ENCODE assay signal across 8 mouse cellular contexts in genomic region chr7:64164997-64165396, GRCm38 (mm10). TPM values are rescaled to one million over a fixed set of nuclear protein-coding genes. Genes with fewer than 3 reads are reported as not detected.
DNase-seq lines count a peak whose midpoint lies in the region; ATAC-seq and TF ChIP-seq lines count a peak whose summit lies in the region.

No protein-coding gene starts in this region.

- H3K36me3 ChIP-seq in intestine, postnatal 0 days (ENCODE audit: control insufficient read depth, insufficient read depth) = no peaks in the 10 kb centered on the region
- H3K36me3 ChIP-seq in intestine, embryonic 16.5 days (ENCODE audit: control insufficient read depth, insufficient read depth, low read length) = no peaks in the 10 kb centered on the region

- H3K27ac ChIP-seq in intestine, postnatal 0 days (ENCODE audit: low read depth, low read length) = no peak overlapping the region
- H3K27ac ChIP-seq in intestine, embryonic 16.5 days (ENCODE audit: low read length) = no peak overlapping the region
- H3K27ac ChIP-seq in gastrocnemius, adult 2 months = peak overlapping the region; percentile 69

- H3K9me3 ChIP-seq in intestine, postnatal 0 days (ENCODE audit: control insufficient read depth) = no peaks in the 10 kb centered on the region
- no peaks in the 10 kb centered on the region for H3K9me3 ChIP-seq in intestine, embryonic 16.5 days (ENCODE audit: control insufficient read depth, low read length)

- H3K27me3 ChIP-seq in intestine, postnatal 0 days (replicated peaks; ENCODE audit: control insufficient read depth, insufficient read depth, low read length) = no peaks in the 10 kb centered on the region
- no peaks in the 10 kb centered on the region for H3K27me3 ChIP-seq in intestine, embryonic 16.5 days (replicated peaks; ENCODE audit: control insufficient read depth, insufficient read depth, low read length)

- peak; percentile 79 for TF ChIP-seq CTCF in intestine, postnatal 0 days (IDR thresholded peaks at IDR 0.05; ENCODE audit: low read depth)
- TF ChIP-seq CTCF in gastrocnemius, adult 2 months (IDR thresholded peaks at IDR 0.05) = peak; percentile 90

- peak; percentile 73 for DNase-seq in CD4-positive, CD25-positive, alpha-beta regulatory T cell, adult 2 months (ENCODE audit: low read depth, low spot score)
- peak; percentile 81 for DNase-seq in brain, adult 2 months (ENCODE audit: low read depth, low spot score)
- peak; percentile 80 for DNase-seq in gastrocnemius, adult 2 months
- DNase-seq in kidney, postnatal 14 days = peak; percentile 63
- DNase-seq in naive thymus-derived CD4-positive, alpha-beta T cell, adult 2 months (ENCODE audit: low read depth) = peak; percentile 70

- intact Hi-C loops in gastrocnemius, adult 2 months (cut with DNase I) = loop anchor here (1.0 to 10.0 kb wide), 3 partner anchors 122 to 230 kb away; partner anchors contain the start of genes Mcee, Mphosph10 and Mtmr10

- H3K4me2 ChIP-seq in intestine, postnatal 0 days (replicated peaks; ENCODE audit: low read depth) = no peak overlapping the region
- H3K4me2 ChIP-seq in intestine, embryonic 16.5 days (ENCODE audit: low read depth, low read length) = no peak overlapping the region

- H3K4me1 ChIP-seq in intestine, postnatal 0 days (replicated peaks; ENCODE audit: control insufficient read depth, insufficient read depth, low read length) = no peaks in the 10 kb centered on the region
- H3K4me1 ChIP-seq in intestine, embryonic 16.5 days (ENCODE audit: control insufficient read depth, insufficient read depth, low read length) = no peaks in the 10 kb centered on the region

- 61% methylated on average over 3 of the region's 3 CpGs for WGBS in intestine, postnatal 0 days
- 57% methylated on average over 3 of the region's 3 CpGs for WGBS in intestine, embryonic 16.5 days

- no peak for ATAC-seq in intestine, postnatal 0 days
- no peak for ATAC-seq in intestine, embryonic 16.5 days
- no peak for ATAC-seq in monocyte, adult 5-6 weeks (replicated peaks; ENCODE audit: insufficient number of reproducible peaks, low FRiP score, low TSS enrichment, poor library complexity, severe bottlenecking)

- H3K4me3 ChIP-seq in intestine, postnatal 0 days (ENCODE audit: low read depth, low read length) = no peak overlapping the region
- H3K4me3 ChIP-seq in intestine, embryonic 16.5 days (ENCODE audit: low read length) = no peak overlapping the region
- H3K4me3 ChIP-seq in gastrocnemius, adult 2 months = no peak overlapping the region

- no peak overlapping the region for H3K9ac ChIP-seq in intestine, postnatal 0 days (ENCODE audit: low read depth, low read length)
- no peak overlapping the region for H3K9ac ChIP-seq in intestine, embryonic 16.5 days (ENCODE audit: low read depth, low read length)

RNA-seq across cellular contexts. Expression of gene Trpm1, which starts 11.4 kb away (rescaled TPM):
- polyA plus RNA-seq in intestine, postnatal 0 days (2015; fragmentation: Nextera tagmentation; extraction: Ambion mirVana) = not detected in 2 replicates
- polyA plus RNA-seq in intestine, embryonic 16.5 days (2015; fragmentation: Nextera tagmentation; extraction: Ambion mirVana) = not detected in 2 replicates
- total RNA-seq in gastrocnemius, adult 2 months (2021) = under 1 TPM; 0.48 to 0.59 TPM
- not detected in 3 replicates for total RNA-seq in monocyte, adult 5-6 weeks (2017)
